Mouse (Mus musculus) thymus, postnatal 36 days (tissue): ENCODE measurements at regions not wholly inside any gene's neighbourhood (a gene's known extent, or its start where the extent isn't known, plus 50 kb on each side); places are given as distances from the start of the nearest gene placed in this dataset.
A peak's percentile ranks its signal among the peaks of the same experiment; 100 is the strongest.
"Not testable (repeated sequence)": the region's sequence is repeated elsewhere in the genome, so short reads cannot be mapped to it uniquely, and the experiment has no call there.

ENCODE experiments used
- DNase-seq, 2 experiments: peaks; one replicate each; pipeline ENCODE4 v3.0.0; 2022; ENCODE audit warnings: mixed read lengths in 2 of 2

GRCm38 (mm10) chr15:5658796-5659195, 414.8 kb upstream of the Ptger4 start:
- DNase-seq, result no peak

- DNase-seq, result no peak
Measured at GRCm38 (mm10) chr15:5660819-5661218, 416.8 kb upstream of the Ptger4 start.

GRCm38 (mm10) chr15:5671781-5672180, 427.8 kb upstream of the Ptger4 start:
- no peak for DNase-seq

GRCm38 (mm10) chr15:5676704-5677103, 432.7 kb upstream of the Ptger4 start:
- DNase-seq, result no peak

- no peak for DNase-seq
Measured at GRCm38 (mm10) chr15:5693810-5694209, 449.8 kb upstream of the Ptger4 start.

- no peak for DNase-seq
Measured at GRCm38 (mm10) chr15:5695015-5695414, 451.0 kb upstream of the Ptger4 start.

- DNase-seq, result no peak
Measured at GRCm38 (mm10) chr15:5708454-5708853, 464.5 kb upstream of the Ptger4 start.

- no peak for DNase-seq
Measured at GRCm38 (mm10) chr15:5740658-5741057, 496.7 kb upstream of the Ptger4 start.

GRCm38 (mm10) chr15:5743893-5744292, 499.9 kb upstream of the Ptger4 start:
- no peak for DNase-seq

GRCm38 (mm10) chr15:5758690-5759089, 514.7 kb upstream of the Ptger4 start:
- no peak for DNase-seq

- DNase-seq, result no peak
Measured at GRCm38 (mm10) chr15:5762216-5762615, 518.2 kb upstream of the Ptger4 start.

GRCm38 (mm10) chr15:5777074-5777473, 522.5 kb upstream of the Dab2 start:
- DNase-seq, result peak; percentile 18 to 39

- no peak for DNase-seq
Measured at GRCm38 (mm10) chr15:5799917-5800316, 499.7 kb upstream of the Dab2 start.

GRCm38 (mm10) chr15:5811154-5811732, 488.3 kb upstream of the Dab2 start:
- DNase-seq, result no peak

- DNase-seq, result no peak
Measured at GRCm38 (mm10) chr15:5811958-5812357, 487.6 kb upstream of the Dab2 start.

- no peak for DNase-seq
Measured at GRCm38 (mm10) chr15:5817901-5818576, 481.5 kb upstream of the Dab2 start.

GRCm38 (mm10) chr15:5839963-5840362, 459.6 kb upstream of the Dab2 start:
- DNase-seq, result no peak

GRCm38 (mm10) chr15:5841369-5842149, 458.0 kb upstream of the Dab2 start:
- DNase-seq, result not testable (repeated sequence)

GRCm38 (mm10) chr15:5846571-5846970, 453.0 kb upstream of the Dab2 start:
- no peak for DNase-seq

GRCm38 (mm10) chr15:5847413-5848100, 452.0 kb upstream of the Dab2 start:
- no peak for DNase-seq

GRCm38 (mm10) chr15:5852523-5852922, 447.1 kb upstream of the Dab2 start:
- no peak for DNase-seq

- no peak for DNase-seq
Measured at GRCm38 (mm10) chr15:5869289-5869688, 430.3 kb upstream of the Dab2 start.

GRCm38 (mm10) chr15:5869866-5870265, 429.7 kb upstream of the Dab2 start:
- DNase-seq, result no peak
